Mouse (Mus musculus) right cerebral cortex, postnatal 14 days (tissue): ENCODE data around the gene Wdr62.

Experiments
- DNase-seq: peaks from one replicate; pipeline ENCODE4 v3.0.0; 2022

Wdr62 gene

GRCm38 (mm10) chr7:30279951-30280669 lies at the start of gene Wdr62, which contains the start of gene Thap8:
Gene Wdr62, minus strand, starts transcription at chr7:30280419.
Gene Thap8, plus strand, starts transcription at chr7:30280094.
- DNase-seq, result peak; percentile 88

GRCm38 (mm10) chr7:30328379-30328778 lies 48.2 kb upstream of the Wdr62 start:
- no peak for DNase-seq

- DNase-seq, result peak; percentile 51
These were observed 46.9 kb upstream of the Wdr62 start for GRCm38 (mm10) chr7:30327140-30327539.

- no peak for DNase-seq
These were observed 46.2 kb upstream of the Wdr62 start for GRCm38 (mm10) chr7:30326427-30326826.

GRCm38 (mm10) chr7:30325364-30325763 lies 45.1 kb upstream of the Wdr62 start:
- DNase-seq, result no peak

GRCm38 (mm10) chr7:30324300-30324944 lies 44.2 kb upstream of the Wdr62 start:
- no peak for DNase-seq

- no peak for DNase-seq
These were observed 43.6 kb upstream of the Wdr62 start, which contains the start of gene Sdhaf1 for GRCm38 (mm10) chr7:30323795-30324194. Gene Sdhaf1, minus strand, starts transcription at chr7:30323895.

- no peak for DNase-seq
These were observed 42.6 kb upstream of the Wdr62 start for GRCm38 (mm10) chr7:30322865-30323264.

- peak; percentile 97 for DNase-seq
These were observed 42.1 kb upstream of the Wdr62 start for GRCm38 (mm10) chr7:30322285-30322667.

GRCm38 (mm10) chr7:30321539-30322284 lies 41.5 kb upstream of the Wdr62 start, which contains the start of gene E130208F15Rik:
Gene E130208F15Rik, plus strand, starts transcription at chr7:30321740.
- DNase-seq, result peak; percentile 57

GRCm38 (mm10) chr7:30320946-30321345 lies 40.7 kb upstream of the Wdr62 start:
- no peak for DNase-seq

GRCm38 (mm10) chr7:30318142-30318541 lies 37.9 kb upstream of the Wdr62 start:
- DNase-seq, result no peak

- no peak for DNase-seq
These were observed 35.6 kb upstream of the Wdr62 start for GRCm38 (mm10) chr7:30315559-30316529.

GRCm38 (mm10) chr7:30314721-30315155 lies 34.5 kb upstream of the Wdr62 start, which contains the start of gene Syne4:
Gene Syne4, plus strand, starts transcription at chr7:30314807.
- DNase-seq, result no peak

GRCm38 (mm10) chr7:30313666-30314320 lies 33.6 kb upstream of the Wdr62 start:
- DNase-seq, result no peak

- DNase-seq, result no peak
These were observed 29.9 kb upstream of the Wdr62 start for GRCm38 (mm10) chr7:30310136-30310535.

- no peak for DNase-seq
These were observed 29.3 kb upstream of the Wdr62 start for GRCm38 (mm10) chr7:30309395-30310129.

GRCm38 (mm10) chr7:30308076-30309005 lies 28.1 kb upstream of the Wdr62 start, which contains the start of gene Alkbh6:
Gene Alkbh6, plus strand, starts transcription at chr7:30308717.
- DNase-seq, result peak; percentile 91

GRCm38 (mm10) chr7:30306083-30306779 lies 26.0 kb upstream of the Wdr62 start:
- no peak for DNase-seq
